Mouse (Mus musculus) CH12.LX (cell line): Measurements from ENCODE around the gene Rps24.

Experiments
- BHLHE40 ChIP-seq: IDR thresholded peaks from 2 replicates; pipeline ENCODE4 v1.6.1; 2011; ENCODE audit warnings: mild to moderate bottlenecking, low read depth, low read length, improper control_type of control experiment
- CTCF ChIP-seq, 2 experiments: IDR thresholded peaks in 1 of 2; conservative IDR thresholded peaks in 1 of 2; 2 replicates each; pipeline ENCODE4 v1.5.1; 2011 to 2012; ENCODE audit warnings: low read depth in 2 of 2, low read length in 2 of 2, improper control_type of control experiment in 1 of 2, inconsistent platforms in 1 of 2, mild to moderate bottlenecking in 1 of 2, moderate library complexity in 1 of 2
- POLR2A ChIP-seq: IDR thresholded peaks from 2 replicates; pipeline ENCODE4 v1.6.1; 2011; ENCODE audit warnings: low read depth, mild to moderate bottlenecking, improper control_type of control experiment, low read length
- RAD21 ChIP-seq: IDR thresholded peaks from 2 replicates; pipeline ENCODE4 v1.6.1; 2011; ENCODE audit warnings: low read depth, mild to moderate bottlenecking, low read length, improper control_type of control experiment, moderate library complexity

DNA sequence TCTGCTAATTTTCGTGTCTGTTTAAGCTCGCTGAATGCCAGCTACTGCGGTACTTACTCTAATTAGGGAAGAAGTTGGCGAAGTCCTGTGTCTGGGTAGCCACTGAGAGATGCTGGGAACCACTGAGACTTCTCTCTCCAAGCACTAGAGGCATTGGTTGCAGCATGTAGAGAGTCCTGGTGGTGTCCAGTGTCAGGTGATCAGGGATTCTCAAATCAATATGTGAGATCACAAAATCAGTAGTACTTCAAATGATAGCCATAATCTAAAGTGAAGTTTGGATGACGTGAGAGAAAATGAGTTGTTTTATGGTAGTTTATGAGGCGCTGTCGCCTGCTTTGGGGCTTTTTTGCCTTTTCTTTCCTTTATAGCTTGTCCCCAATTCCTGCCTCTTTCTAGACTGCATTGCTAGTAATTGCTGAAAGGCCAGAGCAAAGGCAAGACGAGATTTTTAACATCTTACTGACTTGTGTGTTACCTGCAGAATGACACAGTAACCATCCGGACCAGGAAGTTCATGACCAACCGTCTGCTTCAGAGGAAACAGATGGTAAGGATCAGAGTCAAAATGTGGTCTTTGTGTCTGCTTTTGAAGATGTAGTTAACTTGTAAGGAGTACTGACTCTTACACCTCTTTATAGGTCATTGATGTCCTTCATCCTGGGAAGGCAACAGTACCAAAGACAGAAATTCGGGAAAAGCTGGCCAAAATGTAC lies 4.5 kb downstream of the Rps24 start:
- TF ChIP-seq RAD21 = no peak
- TF ChIP-seq POLR2A = no peak; the same call in 1 of the 2 replicates
- no peak for TF ChIP-seq CTCF (conservative IDR thresholded peaks at IDR 0.05 in 1 of 2, IDR thresholded peaks at IDR 0.05 in 1 of 2; ENCODE audit: low read depth in 2 of 2, low read length in 2 of 2)
- no peak for TF ChIP-seq BHLHE40
